Mouse (Mus musculus): ENCODE measurements around the gene Sirpa.
A peak's percentile ranks its signal among the peaks of the same experiment; 100 is the strongest.

Gene Sirpa

GRCm38 (mm10) chr2:129592459-129593140 lies at the start of gene Sirpa:
TSS of gene Sirpa (plus strand) at chr2:129592835.
- DNase-seq (ENCODE audit: low read depth in 1 of 2, low spot score in 2 of 2): peak; percentile 72 to 88

- DNase-seq (ENCODE audit: low read depth in 1 of 2, low spot score in 2 of 2): no peak
Observed at GRCm38 (mm10) chr2:129544448-129544847, 48.2 kb upstream of the Sirpa start.

- DNase-seq (ENCODE audit: low read depth in 1 of 2, low spot score in 2 of 2): no peak
Observed at GRCm38 (mm10) chr2:129544919-129545318, 47.7 kb upstream of the Sirpa start.

DNA sequence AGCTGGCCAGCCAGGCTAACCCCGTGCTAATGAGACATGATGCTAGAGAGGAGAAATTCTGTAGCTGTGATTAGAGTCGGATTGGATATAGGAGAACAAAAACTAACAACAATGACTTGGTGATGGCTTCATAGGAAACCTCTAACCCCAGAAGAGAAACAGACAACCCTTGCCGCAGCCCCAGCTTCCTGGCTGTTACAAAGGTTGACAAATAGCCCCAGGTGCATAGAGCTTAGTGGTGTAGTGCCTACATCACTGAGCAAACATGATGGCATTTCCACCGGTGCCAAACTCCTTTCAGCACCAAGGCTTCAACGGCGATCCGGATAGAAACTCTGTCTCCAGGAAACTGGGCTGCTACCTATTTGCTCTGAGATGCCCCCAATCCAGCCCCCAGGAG lies 47.0 kb upstream of the Sirpa start:
- peak in 1 of 2 experiments; percentile 23 for DNase-seq (ENCODE audit: low read depth in 1 of 2, low spot score in 2 of 2)

DNA sequence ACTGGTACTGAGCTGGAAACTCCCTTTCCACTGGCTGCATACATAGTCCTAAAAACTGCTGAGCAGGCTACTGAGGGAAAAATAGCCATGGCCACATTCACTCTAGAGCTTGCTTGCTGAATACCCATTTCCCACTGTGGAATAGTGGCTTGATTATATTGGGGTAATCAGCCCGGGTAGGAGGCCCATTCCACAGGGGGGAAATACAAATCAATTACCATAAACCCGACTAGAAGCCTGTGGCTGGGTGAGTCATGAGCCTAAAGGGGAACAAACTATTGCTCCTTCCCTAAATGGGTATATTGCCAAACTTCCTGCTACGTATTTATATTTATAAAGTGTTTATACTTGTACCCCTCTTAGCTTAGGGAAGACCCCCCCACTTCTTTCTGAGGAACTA lies 45.9 kb upstream of the Sirpa start:
- peak; percentile 39 to 68 for DNase-seq (ENCODE audit: low read depth in 1 of 2, low spot score in 2 of 2)

DNA sequence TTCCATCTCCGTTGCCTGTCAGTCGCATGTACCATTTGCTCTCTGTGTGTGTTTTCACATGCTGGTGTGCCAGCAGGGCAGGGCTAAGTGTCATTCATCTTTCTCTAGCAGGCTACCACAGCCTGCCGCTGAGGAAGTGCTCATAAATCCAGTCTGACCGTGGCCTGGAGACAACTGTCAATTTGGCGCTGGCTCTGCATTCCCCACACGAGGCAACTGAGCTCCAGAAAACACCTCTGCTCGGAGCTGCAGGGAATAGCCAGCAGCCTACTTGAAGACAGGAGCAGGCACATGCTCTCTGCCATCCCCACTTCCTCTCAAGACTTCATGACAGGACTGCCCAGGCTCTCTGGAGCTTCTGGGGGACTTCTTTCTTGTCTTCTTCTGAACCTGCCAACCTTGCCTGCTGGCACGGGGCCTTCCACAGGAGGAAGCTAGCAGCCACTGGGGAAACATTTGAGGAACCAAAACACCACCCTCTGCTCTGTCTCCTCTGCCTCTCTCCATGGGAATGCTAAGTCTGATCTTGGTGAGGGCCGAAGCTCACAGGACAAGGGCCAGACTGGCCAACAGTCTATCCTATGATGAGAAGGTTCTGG lies 43.0 kb upstream of the Sirpa start:
- peak; percentile 24 to 66 for DNase-seq (ENCODE audit: low read depth in 1 of 2, low spot score in 2 of 2)

- DNase-seq (ENCODE audit: low read depth in 1 of 2, low spot score in 2 of 2): no peak
Observed at GRCm38 (mm10) chr2:129550781-129551180, 41.9 kb upstream of the Sirpa start.

DNA sequence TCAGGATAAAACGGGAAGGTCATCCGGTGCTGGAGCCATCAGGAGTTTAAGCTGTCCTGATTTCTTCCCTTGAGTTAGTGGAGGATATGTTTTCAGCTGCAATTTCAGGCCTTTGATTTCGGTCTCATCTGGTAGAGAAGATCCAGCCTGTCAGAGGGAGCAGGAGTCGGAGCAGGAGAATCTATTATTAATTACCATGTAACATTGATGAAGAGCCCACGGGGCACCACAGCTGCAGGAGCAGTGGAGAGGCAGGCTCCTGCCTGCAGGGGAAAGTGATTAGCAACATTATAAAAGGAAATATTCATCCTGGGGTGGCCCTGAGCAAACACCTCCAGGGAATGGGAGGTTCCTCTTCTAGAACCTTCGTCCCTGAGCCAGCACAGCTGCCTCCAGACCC lies 36.6 kb upstream of the Sirpa start:
- DNase-seq (ENCODE audit: low read depth in 1 of 2, low spot score in 2 of 2): no peak

GRCm38 (mm10) chr2:129558008-129558874 lies 34.4 kb upstream of the Sirpa start:
- DNase-seq (ENCODE audit: low read depth in 1 of 2, low spot score in 2 of 2): no peak

- no peak for DNase-seq (ENCODE audit: low read depth in 1 of 2, low spot score in 2 of 2)
Observed at GRCm38 (mm10) chr2:129558875-129559219, 33.8 kb upstream of the Sirpa start.

DNA sequence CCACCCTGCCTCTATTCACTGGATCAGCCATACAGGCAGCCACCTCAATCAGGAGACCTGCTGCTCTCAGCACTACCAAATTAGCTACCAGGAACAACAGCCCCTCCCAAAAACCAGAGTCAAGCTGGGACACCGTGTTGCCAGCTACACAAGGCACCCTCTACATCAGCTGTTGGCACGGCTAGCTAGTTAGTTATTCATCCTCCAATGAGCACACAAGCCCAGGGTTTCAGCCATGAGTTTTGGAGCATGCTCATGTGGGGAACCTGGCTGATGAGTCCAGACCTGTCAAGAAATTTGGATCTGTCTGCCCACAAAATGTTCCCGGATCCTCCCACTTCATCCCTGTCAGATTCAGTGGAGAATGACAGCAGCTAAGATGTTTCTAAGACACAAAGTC lies 30.8 kb upstream of the Sirpa start:
- no peak for DNase-seq (ENCODE audit: low read depth in 1 of 2, low spot score in 2 of 2)

- DNase-seq (ENCODE audit: low read depth in 1 of 2, low spot score in 2 of 2): no peak
Observed at GRCm38 (mm10) chr2:129563944-129564709, 28.5 kb upstream of the Sirpa start.

DNA sequence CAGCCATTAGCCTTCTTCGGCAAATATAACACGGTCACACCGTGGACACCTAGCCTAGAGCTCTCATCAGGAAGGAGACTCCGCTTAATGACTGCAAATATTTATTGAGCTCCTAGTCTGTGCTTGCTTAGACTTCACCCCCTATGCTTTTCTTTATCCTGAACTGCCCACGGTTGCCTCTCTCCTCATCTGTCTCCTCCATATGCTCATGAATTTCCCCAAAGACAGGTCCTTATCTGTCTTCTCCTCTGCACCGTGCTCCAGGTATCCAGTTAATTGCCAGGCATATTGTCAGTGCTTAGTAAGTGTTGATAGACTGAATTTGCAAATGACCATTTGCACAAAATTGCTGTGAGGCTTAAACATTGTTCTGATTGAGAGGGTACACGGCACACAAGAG lies 23.5 kb upstream of the Sirpa start:
- DNase-seq (ENCODE audit: low read depth in 1 of 2, low spot score in 2 of 2): no peak

DNA sequence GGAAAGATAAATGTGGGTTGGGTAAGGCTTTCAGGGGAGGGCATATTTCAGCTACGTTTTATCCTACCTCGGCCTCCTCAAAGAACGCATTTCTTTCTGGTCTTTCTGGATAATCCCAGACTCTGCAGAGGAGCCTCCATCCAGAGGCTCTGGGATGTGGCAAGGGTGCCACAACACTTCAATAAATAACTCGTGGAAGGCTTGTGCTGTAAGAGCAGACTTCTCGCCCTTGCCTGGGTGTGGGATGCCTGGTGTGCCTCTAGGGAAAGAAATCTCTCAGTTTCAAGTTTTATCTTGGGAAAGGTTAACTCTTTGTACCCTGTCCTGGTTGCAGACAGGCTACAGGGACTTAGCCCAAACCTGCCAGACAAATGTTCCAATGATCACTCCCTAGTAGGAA lies 23.1 kb upstream of the Sirpa start:
- DNase-seq (ENCODE audit: low read depth in 1 of 2, low spot score in 2 of 2): no peak

DNA sequence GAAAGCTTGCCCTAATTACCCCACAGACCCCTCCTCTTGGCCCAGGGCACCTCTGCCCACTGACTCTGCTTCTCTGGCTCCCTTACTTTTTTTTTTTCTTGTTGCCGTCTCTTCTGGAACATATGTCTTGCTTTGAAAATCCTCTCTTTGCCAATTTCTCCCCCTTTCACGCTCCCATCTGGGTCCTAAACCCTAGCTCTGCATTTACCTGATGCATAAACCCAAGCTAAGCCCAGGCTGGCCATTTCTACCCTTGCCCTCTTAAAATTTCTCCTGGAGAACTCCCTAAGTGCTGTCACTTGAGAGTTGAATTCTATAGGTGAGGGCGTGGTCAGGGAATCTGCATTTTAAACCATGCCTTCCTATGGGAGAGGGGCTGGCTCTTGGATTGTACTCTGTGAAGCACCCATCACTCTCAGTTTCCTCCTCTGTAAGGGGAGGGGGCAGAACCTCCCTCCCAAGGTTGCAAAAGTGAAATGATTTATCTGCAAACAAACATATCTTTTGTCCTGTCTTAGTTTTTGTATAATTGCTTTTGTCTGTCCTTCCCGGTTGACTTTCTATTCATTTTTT lies 18.8 kb upstream of the Sirpa start:
- no peak for DNase-seq (ENCODE audit: low read depth in 1 of 2, low spot score in 2 of 2)

DNA sequence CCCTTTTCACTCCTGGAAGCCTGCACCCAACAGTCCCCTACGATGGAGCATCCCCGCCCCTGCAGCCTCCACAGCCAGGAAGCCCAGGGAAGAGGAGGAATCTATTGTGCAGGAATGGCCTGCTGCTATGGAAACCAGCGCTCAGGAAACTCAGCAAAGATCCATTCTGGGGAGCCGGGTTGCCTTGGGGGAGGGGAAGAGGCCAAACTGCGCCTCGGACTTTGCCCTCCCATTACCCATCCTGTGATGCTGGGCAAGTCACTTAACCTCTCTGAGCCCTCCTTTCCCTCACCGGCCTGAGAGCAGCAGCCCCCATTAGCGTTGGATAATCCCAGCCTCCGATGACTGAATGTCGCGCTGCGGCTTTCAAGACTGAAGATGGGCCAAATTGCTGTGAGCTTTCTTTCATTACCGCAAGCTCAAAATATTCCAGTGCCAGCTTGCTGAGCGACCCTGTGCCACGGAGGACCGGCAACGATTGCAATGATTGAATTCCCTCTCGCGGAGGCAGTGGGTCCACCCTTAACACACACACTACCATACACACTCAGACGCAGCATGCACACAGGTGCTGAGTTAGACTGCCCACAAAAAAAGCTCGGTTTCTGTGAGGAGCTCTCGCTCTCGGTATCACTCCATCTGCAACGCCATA lies 18.1 kb upstream of the Sirpa start:
- no peak for DNase-seq (ENCODE audit: low read depth in 1 of 2, low spot score in 2 of 2)

DNA sequence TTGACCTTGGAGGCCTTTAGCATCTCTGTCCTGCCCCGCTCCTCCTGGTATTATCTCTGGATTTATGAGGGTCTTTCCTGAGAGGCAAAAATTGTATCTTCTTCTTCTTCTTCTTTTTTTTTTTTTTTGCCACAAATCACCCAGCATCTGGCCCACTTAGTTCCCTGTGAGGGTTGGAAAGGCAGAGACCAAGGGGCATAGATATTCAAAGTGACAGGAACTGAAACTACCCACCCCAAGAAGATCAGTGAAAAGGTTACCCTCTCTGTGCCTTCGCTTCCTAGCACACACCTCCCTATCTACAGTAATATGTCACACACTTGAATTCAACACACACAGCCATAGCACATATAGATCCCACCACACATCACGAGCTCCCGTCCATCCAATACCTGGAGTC lies 17.5 kb upstream of the Sirpa start:
- DNase-seq (ENCODE audit: low read depth in 1 of 2, low spot score in 2 of 2): no peak

DNA sequence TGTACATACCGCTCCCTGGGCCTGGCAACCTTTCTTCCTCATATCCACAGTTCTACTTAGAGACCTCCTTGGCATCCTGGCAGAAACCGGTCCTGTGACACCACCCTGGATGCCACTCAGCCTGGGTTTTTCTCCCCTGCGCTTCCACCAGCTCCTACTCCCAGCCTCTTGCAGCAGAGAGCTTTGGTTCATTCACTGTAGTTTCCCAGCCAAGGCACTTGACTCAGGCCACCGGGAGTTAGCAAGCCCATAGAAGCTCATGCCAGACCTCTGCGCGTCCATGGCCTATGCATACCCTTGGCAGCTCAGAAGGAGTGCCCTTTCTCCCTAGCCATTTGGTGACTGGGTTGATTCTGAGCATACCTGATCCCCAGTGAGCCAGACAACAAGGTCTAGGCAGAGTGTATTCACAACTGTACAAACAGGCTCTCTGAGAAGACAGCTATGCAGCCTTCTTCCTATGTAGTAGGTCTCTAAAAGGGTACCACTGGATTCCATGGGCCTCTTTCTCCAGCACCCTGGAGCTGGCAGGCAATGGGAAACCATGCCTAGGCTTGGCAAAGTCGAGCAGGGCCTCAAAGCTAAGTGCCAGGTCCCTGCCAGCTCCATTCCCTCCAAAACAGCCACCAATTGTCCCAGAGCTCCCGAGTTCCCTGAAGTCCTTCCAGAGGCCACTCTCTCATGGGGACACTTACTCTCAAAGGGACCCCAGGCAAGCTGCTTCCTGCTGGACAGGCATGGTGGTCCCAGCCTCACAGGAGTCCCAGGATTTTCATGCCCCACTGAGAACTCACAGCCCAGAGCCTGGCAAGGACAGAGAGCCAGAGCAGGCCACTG lies 15.8 kb upstream of the Sirpa start:
- DNase-seq (ENCODE audit: low read depth in 1 of 2, low spot score in 2 of 2): no peak

- DNase-seq (ENCODE audit: low read depth in 1 of 2, low spot score in 2 of 2): no peak
Observed at GRCm38 (mm10) chr2:129580656-129581055, 12.0 kb upstream of the Sirpa start.

GRCm38 (mm10) chr2:129581826-129582225 lies 10.8 kb upstream of the Sirpa start:
- no peak for DNase-seq (ENCODE audit: low read depth in 1 of 2, low spot score in 2 of 2)
